Mouse (Mus musculus): ENCODE data around the gene Kcnmb1.

DNA sequence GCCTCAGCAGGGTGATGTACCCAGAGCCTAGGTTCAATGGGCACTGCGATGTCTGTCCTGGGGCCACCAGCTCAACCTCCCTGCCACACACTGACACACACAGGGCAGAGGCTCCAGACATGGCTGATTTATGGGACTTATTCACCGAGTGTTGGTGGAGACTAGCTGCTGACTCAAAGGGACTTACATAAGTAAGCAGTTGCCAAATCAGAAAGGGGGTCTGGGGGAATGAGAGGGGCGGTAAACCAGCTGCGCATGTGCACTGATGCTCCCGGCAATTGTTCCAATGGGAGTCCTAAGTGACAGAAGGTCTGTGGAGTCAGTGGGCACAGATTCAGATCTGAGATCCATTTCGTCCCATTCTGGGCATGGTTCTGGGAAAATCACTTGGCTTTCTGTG is 5.2 kb upstream of the Kcnmb1 start:
- TF ChIP-seq CTCF (IDR thresholded peaks at IDR 0.05; ENCODE audit: low read depth): no peak
- no peak for TF ChIP-seq EP300 (IDR thresholded peaks at IDR 0.05; ENCODE audit: low read depth)
